Mouse (Mus musculus) layer of hippocampus, adult 8-10 months (tissue): Measurements from ENCODE around the gene Snx18. TPM values are rescaled to one million over a fixed set of nuclear protein-coding genes. Genes with fewer than 3 reads are reported as not detected.

Experiments
- DNase-seq, 2 experiments: peaks; one replicate each; pipeline ENCODE4 v3.0.0; 2022; ENCODE audit warnings: low spot score in 2 of 2
- total RNA-seq, 4 experiments: library from RNA; stranded (reverse); gene quantifications; 2 replicates each; pipeline ENCODE4 v1.2.4; 2022

The Snx18 gene
- total RNA-seq, 4 experiments from 2014 or later: 21.4 to 28.5 (median 25.9) TPM

- no peak for DNase-seq
These were observed 20.7 kb downstream of the Snx18 start for GRCm38 (mm10) chr13:113597616-113598015.

GRCm38 (mm10) chr13:113596821-113597541 lies 21.4 kb downstream of the Snx18 start:
- no peak for DNase-seq

- no peak for DNase-seq
These were observed 22.4 kb downstream of the Snx18 start for GRCm38 (mm10) chr13:113595987-113596386.

GRCm38 (mm10) chr13:113595219-113595618 lies 23.1 kb downstream of the Snx18 start:
- no peak for DNase-seq

GRCm38 (mm10) chr13:113594361-113594760 lies 24.0 kb downstream of the Snx18 start:
- no peak for DNase-seq

GRCm38 (mm10) chr13:113593711-113594110 lies 24.7 kb downstream of the Snx18 start:
- no peak for DNase-seq

- DNase-seq: no peak
These were observed 25.6 kb downstream of the Snx18 start for GRCm38 (mm10) chr13:113592703-113593200.

GRCm38 (mm10) chr13:113591336-113591735 lies 27.0 kb downstream of the Snx18 start:
- no peak for DNase-seq

GRCm38 (mm10) chr13:113590216-113590615 lies 28.1 kb downstream of the Snx18 start:
- no peak for DNase-seq

- DNase-seq: no peak
These were observed 28.9 kb downstream of the Snx18 start for GRCm38 (mm10) chr13:113589499-113589898.

- peak; percentile 58 to 69 for DNase-seq
These were observed 31.0 kb downstream of the Snx18 start for GRCm38 (mm10) chr13:113587200-113587936.

- DNase-seq: no peak
These were observed 32.8 kb downstream of the Snx18 start for GRCm38 (mm10) chr13:113585606-113586005.

GRCm38 (mm10) chr13:113584431-113584830 lies 33.9 kb downstream of the Snx18 start:
- no peak for DNase-seq

GRCm38 (mm10) chr13:113583563-113583962 lies 34.8 kb downstream of the Snx18 start:
- no peak for DNase-seq

GRCm38 (mm10) chr13:113582024-113582423 lies 36.3 kb downstream of the Snx18 start:
- DNase-seq: no peak

GRCm38 (mm10) chr13:113581436-113581835 lies 36.9 kb downstream of the Snx18 start:
- no peak for DNase-seq

- DNase-seq: no peak
These were observed 38.0 kb downstream of the Snx18 start for GRCm38 (mm10) chr13:113580400-113580790.

GRCm38 (mm10) chr13:113579788-113580399 lies 38.5 kb downstream of the Snx18 start:
- DNase-seq: no peak

GRCm38 (mm10) chr13:113574232-113574631 lies 44.1 kb downstream of the Snx18 start:
- no peak for DNase-seq

GRCm38 (mm10) chr13:113573377-113573776 lies 45.0 kb downstream of the Snx18 start:
- no peak for DNase-seq

- no peak for DNase-seq
These were observed 46.2 kb downstream of the Snx18 start for GRCm38 (mm10) chr13:113572046-113572686.

GRCm38 (mm10) chr13:113569526-113569925 lies 48.8 kb downstream of the Snx18 start:
- DNase-seq: no peak
